Mouse (Mus musculus): ENCODE results near the gene Col12a1.

DNA sequence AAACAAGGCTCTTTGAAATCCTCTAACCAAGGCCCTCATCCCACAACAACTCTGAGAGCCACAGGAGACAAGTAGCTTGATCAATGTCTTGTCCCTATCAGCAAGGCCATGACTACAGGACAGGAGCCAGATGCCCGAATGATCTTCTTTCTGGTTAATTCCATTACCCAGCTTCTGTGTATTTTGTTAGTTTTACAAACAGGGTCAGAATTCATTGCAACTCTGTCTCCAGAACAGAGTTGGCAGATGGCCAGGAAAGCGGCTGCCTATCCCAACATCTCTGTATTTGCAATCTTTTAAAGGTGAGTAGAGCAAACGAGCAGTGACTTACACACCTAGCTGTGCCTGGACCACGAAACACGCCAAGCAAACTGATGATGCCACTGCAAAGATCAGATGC lies 11.7 kb upstream of the Col12a1 start:
- TF ChIP-seq EP300 (IDR thresholded peaks at IDR 0.05; ENCODE audit: low read length) (no peak), CTCF (conservative IDR thresholded peaks at IDR 0.05 in 1 of 2, IDR thresholded peaks at IDR 0.05 in 1 of 2; ENCODE audit: low read depth in 2 of 2, low read length in 2 of 2) (no peak), JUND (conservative IDR thresholded peaks at IDR 0.05; ENCODE audit: low read depth, low read length) (no peak), BHLHE40 (IDR thresholded peaks at IDR 0.05; ENCODE audit: low read depth, low read length) (no peak), POLR2A (IDR thresholded peaks at IDR 0.05; ENCODE audit: low read depth, low read length) (no peak), UBTF (IDR thresholded peaks at IDR 0.05; ENCODE audit: low read depth, low read length) (no peak), MYC (IDR thresholded peaks at IDR 0.05; ENCODE audit: low read depth, low read length) (no peak)

Data from CH12.LX (cell line).